Mouse (Mus musculus) embryonic fibroblast, embryonic 13.5 days (primary cell): ENCODE measurements at regions not wholly inside any gene's neighbourhood (a gene's known extent, or its start where the extent isn't known, plus 50 kb on each side); places are given as distances from the start of the nearest gene placed in this dataset.

Experiments
- CTCF ChIP-seq: IDR thresholded peaks from 2 replicates; pipeline ENCODE4 v1.5.1; 2011; ENCODE audit warnings: mild to moderate bottlenecking, control low read depth, low read length, moderate library complexity, borderline replicate concordance; ENCODE audit not compliant: insufficient read depth
- POLR2A ChIP-seq: IDR thresholded peaks from 2 replicates; pipeline ENCODE4 v1.6.1; 2011; ENCODE audit warnings: low read depth, mild to moderate bottlenecking, control low read depth, low read length, moderate library complexity

GRCm38 (mm10) chr13:119258515-119258914 is 169.9 kb upstream of the Paip1 start:
- TF ChIP-seq CTCF (no peak), POLR2A (no peak)
